Mouse (Mus musculus): Measurements from ENCODE around the gene Cdh13. TPM values are rescaled to one million over a fixed set of nuclear protein-coding genes. Genes with fewer than 3 reads are reported as not detected.

Cdh13 gene
- total RNA-seq, 2 experiments from 2014 or later: 182 to 194 TPM

DNA sequence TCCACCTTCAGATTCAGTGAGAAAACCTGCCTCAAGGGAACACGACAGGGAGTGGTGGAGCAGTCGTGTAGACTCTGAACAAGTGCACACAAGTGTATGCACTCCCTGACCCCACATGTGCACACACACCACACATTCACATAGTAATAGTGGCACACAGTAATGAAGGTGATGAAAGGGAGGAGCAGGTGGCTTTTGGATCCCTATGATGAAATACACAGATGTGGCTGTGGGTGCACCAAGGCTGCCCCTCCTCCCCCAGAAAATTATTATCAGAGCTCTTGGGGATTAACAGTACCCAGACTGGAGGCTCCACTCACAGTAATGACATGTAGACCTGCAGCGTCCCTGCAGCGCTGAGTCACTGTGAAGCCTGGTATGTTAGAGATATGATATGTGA, 5.6 kb downstream of the Cdh13 start:
- DNase-seq: no peak
- intact Hi-C loops (cut with DNase I): loop anchor here (5.0 to 10.0 kb wide), 5 partner anchors 88 to 776 kb away; no protein-coding TSS in a partner anchor

DNA sequence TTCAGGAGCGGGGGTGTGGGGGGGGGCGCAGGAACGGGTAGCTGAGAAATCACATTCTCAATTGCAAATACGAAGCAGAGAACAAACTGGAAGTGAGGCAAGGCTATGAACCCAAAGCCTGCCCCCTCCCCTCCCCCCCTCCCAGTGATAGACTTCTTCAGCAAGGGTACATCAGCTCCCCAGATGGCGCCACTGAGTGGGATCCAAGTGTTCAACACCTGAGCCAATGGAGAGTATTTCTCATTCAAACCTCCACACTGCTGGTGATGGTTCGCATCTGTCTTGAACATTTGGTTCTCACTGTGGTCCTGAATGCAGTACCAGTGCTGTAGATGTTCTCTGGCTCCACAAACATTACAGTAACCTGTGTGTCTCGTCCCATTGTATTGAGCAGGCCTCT, 6.0 kb downstream of the Cdh13 start:
- no peak for DNase-seq

DNA sequence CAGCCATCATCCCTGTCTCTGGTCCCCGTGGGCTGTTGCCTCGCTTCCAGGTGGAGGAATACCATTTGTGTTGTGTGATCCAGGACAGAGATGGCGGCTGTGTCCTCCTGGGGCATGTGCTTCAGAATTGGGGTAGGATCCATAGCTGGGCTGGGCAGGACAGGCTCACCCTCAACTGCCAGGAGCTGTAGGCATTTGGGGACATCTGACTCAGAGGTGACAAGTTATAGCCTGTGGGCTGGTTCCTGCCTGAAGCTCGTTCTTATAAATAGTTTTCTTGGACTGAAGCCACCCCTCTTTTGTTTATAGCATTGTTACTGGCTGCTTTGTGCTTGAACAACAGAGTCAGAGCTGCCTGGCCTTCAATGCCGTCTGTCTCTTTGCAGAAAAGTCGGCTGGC, 6.7 kb downstream of the Cdh13 start:
- DNase-seq: peak in 1 of 2 experiments; percentile 39
- intact Hi-C loops (cut with DNase I): no loop called here

More for the DNA sequence above, 6.0 kb downstream of the Cdh13 start:
- intact Hi-C loops (cut with DNase I): loop anchor here (5.0 to 10.0 kb wide), 5 partner anchors 88 to 775 kb away; no protein-coding TSS in a partner anchor

GRCm38 (mm10) chr8:118296477-118296876, 12.9 kb downstream of the Cdh13 start:
- DNase-seq: no peak
- intact Hi-C loops (cut with DNase I): no loop called here

- intact Hi-C loops (cut with DNase I): no loop called here
- DNase-seq: no peak
Measured at GRCm38 (mm10) chr8:118306957-118307356, 23.4 kb downstream of the Cdh13 start.

- intact Hi-C loops (cut with DNase I): no loop called here
- DNase-seq: no peak
Measured at GRCm38 (mm10) chr8:118309106-118309505, 25.6 kb downstream of the Cdh13 start.

DNA sequence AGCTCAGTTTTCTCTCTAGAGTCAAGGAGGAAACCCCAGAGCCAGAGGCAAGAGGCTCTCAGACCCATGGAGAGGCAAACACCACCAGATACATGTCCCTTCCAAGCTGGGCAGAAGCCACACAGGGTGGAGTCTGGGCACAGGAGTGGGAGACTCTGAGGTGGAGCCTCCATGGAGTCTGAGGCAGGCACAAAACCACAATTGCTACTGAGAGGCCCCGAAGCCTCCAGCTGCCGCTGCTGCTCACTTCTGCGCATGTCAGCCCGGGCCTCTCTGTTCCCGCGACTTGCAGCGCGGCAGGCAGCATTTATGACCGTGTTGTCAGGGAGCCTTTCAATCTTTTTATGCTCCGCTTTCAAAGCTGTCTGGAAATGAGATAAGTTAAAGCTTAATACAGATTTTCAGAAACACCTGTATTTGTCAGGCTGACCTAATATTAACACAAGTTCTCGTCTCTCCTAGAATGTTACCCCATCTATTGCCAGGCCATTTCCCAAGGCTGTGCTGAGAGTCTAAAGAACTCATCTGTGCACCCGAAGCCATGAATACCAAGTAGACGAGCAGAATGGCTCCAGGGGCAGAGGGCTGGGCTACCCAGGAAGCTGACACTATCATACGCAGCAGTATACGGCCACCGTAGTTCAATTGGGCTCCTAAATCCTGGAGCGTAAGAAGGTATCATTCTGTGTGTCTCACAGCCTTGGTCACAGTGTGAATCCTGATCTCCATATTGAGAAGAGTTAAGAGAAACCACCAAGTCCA, 30.1 kb downstream of the Cdh13 start:
- DNase-seq: no peak
- intact Hi-C loops (cut with DNase I): no loop called here

GRCm38 (mm10) chr8:118314188-118314563, 30.6 kb downstream of the Cdh13 start:
- no peak for DNase-seq
- intact Hi-C loops (cut with DNase I): no loop called here

- intact Hi-C loops (cut with DNase I): no loop called here
- DNase-seq: no peak
Measured at GRCm38 (mm10) chr8:118314932-118315331, 31.4 kb downstream of the Cdh13 start.

DNA sequence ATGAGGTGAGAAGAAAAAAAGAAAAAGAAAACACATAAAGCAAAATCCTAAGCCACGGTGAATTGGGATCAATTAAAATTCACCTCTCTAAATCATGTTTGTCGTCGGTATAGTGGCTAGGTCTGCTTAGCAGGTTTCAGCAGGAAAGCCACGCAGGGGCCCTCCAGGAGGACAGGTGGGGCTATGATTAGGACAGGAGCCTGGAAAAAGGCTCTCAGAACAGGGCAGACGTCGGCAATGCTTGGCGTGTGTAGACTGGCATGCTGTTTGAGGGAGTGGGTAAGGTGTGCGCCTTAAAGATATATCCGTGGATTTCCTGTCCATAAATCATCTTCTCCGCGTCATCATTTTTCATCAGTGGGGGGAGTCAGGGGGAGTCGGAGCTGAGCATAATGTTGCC, 32.9 kb downstream of the Cdh13 start:
- intact Hi-C loops (cut with DNase I): no loop called here
- no peak for DNase-seq

DNA sequence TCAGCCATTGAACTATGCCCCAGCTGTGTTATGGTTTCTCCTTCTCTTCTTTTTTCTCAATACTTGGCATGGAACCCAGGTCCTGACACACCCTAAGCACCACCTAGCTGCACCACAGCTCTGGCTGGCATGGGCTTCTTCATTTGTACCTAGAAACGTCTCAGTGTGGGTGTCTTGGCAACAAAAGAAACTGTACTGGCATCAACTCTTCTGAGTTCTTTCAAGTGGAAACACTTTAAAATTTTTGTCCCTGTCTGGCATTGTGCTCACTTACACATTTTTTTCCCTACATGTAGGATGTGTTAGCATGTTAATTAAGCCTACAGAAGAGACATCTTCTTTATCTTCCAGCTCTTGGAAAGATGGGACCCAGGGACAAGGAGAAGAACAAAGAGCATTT, 37.0 kb downstream of the Cdh13 start:
- no peak for DNase-seq
- intact Hi-C loops (cut with DNase I): no loop called here

- no peak for DNase-seq
- intact Hi-C loops (cut with DNase I): no loop called here
Measured at GRCm38 (mm10) chr8:118323421-118323820, 39.9 kb downstream of the Cdh13 start.

GRCm38 (mm10) chr8:118334933-118335332, 51.4 kb downstream of the Cdh13 start:
- intact Hi-C loops (cut with DNase I): no loop called here
- no peak for DNase-seq

GRCm38 (mm10) chr8:118339711-118340110, 56.2 kb downstream of the Cdh13 start:
- intact Hi-C loops (cut with DNase I): no loop called here
- no peak for DNase-seq

GRCm38 (mm10) chr8:118343267-118343666, 59.7 kb downstream of the Cdh13 start:
- intact Hi-C loops (cut with DNase I): no loop called here
- no peak for DNase-seq

DNA sequence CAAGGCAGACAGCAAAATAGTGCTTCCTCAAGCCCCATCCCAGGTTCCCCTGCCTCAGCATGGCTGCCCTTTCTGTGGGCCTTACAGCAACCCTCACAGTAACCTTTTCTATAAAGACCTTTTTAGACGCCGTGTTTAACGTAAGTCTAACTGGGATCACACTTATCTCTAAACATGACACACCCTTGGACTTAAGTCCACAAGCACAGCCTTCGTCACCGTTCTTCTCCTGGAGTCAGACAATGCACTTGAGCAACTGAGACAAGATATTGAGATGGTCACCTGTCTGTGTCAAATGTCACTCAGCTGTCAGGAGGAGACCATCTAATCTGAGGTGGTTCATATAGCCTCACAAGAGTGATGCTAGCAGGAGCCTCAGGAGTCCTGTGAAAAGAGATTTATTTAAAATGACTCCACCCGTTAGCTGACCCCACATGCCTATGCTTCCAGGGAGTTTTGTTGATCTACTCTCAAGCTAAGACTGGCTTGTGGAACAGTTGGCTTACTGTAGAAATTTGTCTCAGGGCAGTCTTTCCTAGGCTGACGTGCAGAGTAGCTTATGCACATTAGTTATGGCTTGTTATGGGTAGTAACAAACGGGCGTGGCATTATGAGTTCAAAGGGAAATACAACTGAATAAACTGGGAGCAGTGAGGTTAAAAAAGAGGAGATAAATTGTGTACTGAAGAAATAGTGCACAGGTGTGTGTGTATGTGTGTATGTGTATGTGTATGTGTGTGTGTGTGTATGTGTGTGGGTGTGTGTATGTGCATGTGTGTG, 65.4 kb downstream of the Cdh13 start:
- intact Hi-C loops (cut with DNase I): no loop called here
- DNase-seq: no peak

DNA sequence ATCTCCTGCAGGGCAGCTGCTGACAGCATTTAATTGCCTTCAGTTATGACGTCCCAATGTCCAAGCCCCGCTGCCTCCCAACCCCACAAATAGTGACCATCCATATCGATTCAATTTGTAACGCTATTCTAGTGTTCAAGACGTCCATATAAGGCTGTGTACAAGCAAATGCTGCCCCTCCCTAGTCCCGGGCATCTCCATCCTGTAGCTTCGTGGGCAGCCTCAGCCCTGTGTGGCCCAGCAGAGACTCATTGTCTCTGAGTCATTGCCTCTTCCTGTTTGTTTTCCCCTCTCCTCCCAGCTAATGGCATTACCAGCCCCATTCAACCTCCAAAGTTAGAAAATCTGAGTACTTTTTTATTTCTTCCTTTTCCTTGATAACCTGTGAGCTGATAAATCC, 66.6 kb downstream of the Cdh13 start:
- peak in 1 of 2 experiments; percentile 9 for DNase-seq
- intact Hi-C loops (cut with DNase I): no loop called here

DNA sequence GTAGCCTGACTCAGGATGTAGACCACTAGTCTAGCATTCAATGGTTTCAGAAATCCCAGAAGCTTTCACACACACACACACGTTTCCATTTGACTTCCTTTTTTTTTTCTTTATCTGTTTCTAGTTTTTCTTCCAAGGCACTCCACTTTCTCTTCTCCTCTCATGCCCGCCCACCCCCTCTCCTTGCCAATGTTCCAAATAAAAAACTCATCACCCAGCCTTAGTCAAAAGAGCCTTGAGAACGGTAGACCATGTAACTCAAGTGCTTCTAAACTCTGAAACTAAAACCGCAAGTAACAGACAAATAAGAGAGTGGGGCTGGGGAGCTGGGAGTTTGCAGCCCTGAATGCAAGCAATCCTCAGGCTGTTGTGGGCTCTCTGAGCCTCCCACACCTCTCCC, 69.5 kb downstream of the Cdh13 start:
- intact Hi-C loops (cut with DNase I): no loop called here
- DNase-seq: no peak

DNA sequence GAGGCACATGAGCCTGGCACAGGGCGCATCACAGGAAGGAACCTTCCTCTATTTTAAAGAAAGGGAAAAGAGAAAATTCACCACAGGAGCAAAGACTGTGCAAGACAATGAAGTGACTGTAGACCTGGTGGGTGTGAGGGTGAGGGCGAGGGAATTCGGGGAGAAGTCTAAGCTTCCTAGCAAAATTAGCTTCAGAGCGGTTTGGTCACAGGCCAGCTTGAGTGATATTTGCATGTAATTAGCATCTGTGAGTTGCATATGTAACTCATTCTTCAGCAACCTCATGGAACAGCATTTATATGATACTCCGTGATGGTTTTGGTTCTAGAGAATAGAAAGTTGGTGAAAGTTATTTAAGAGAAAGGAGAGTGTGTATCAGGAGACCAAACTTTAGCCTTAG, 73.5 kb downstream of the Cdh13 start:
- intact Hi-C loops (cut with DNase I): no loop called here
- DNase-seq: no peak

DNA sequence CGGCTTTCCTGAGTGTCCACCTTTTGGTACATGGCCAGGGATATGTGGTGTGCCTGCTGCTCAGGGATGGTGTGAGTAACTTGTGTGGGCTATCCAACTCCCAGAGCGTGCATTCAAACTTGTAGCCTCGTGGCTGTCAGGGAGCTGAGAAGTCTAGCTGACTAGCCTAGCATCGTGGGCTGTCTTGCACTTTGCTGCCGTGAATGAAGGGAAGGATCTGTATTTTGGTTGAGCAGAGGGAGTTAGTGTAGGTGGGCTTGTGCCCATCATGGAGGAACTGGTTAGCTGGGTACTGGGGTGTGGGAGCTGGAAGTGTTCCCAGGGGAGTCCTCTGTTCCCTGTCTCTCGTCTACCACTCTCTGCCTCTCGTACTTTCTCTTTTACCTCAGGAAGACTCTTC, 74.1 kb downstream of the Cdh13 start:
- intact Hi-C loops (cut with DNase I): no loop called here
- no peak for DNase-seq

GRCm38 (mm10) chr8:118363781-118364180, 80.2 kb downstream of the Cdh13 start:
- no peak for DNase-seq
- intact Hi-C loops (cut with DNase I): no loop called here

DNA sequence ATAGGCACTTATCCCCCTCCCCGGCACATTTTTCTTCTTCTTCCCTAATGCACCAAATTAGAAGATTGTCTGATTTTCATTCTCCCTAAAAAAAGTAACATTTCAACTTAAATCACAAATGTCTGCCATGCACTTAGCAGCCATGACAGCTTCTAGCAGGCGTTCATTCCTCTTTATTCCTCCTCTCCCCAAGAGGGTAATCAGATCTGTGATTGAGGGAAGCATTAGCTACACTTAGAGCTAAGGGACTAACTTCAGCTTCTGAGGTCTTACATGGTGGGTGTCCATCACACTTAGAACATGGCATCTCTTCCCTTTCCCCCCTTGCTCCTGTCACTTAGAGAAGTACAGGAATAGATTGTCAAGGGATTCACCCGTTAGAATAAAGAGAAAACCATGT, 89.6 kb downstream of the Cdh13 start:
- intact Hi-C loops (cut with DNase I): no loop called here
- DNase-seq: no peak
